Mouse (Mus musculus) fat pad, adult 2 months (tissue): ENCODE data around the gene AL607142.1.

Source experiments
- DNase-seq: peaks from one replicate; pipeline ENCODE4 v3.0.0-alpha.2; 2011; ENCODE audit warnings: low read depth, low spot score; ENCODE audit errors: extremely low read depth

Gene AL607142.1

GRCm38 (mm10) chr4:120056451-120056850, 8.3 kb upstream of the AL607142.1 start:
- no peak for DNase-seq

- no peak for DNase-seq
Observed at GRCm38 (mm10) chr4:120057529-120057928, 7.3 kb upstream of the AL607142.1 start.

- no peak for DNase-seq
Observed at GRCm38 (mm10) chr4:120058157-120058556, 6.6 kb upstream of the AL607142.1 start.

GRCm38 (mm10) chr4:120058794-120059193, 6.0 kb upstream of the AL607142.1 start:
- no peak for DNase-seq

- no peak for DNase-seq
Observed at GRCm38 (mm10) chr4:120061727-120062126, 3.1 kb upstream of the AL607142.1 start.

- DNase-seq, result no peak
Observed at GRCm38 (mm10) chr4:120062198-120062597, 2.6 kb upstream of the AL607142.1 start.

GRCm38 (mm10) chr4:120062754-120063153, 2.0 kb upstream of the AL607142.1 start:
- DNase-seq, result no peak

- peak; percentile 61 for DNase-seq
Observed at GRCm38 (mm10) chr4:120063353-120064124, 1.3 kb upstream of the AL607142.1 start.

GRCm38 (mm10) chr4:120066841-120067591, 2.2 kb downstream of the AL607142.1 start:
- no peak for DNase-seq

GRCm38 (mm10) chr4:120067592-120068235, 2.9 kb downstream of the AL607142.1 start:
- DNase-seq, result peak; percentile 70

- DNase-seq, result no peak
Observed at GRCm38 (mm10) chr4:120068883-120069581, 4.2 kb downstream of the AL607142.1 start.

GRCm38 (mm10) chr4:120069582-120069980, 4.8 kb downstream of the AL607142.1 start:
- no peak for DNase-seq

GRCm38 (mm10) chr4:120071411-120071810, 6.6 kb downstream of the AL607142.1 start:
- DNase-seq, result peak; percentile 61

GRCm38 (mm10) chr4:120071842-120072507, 7.2 kb downstream of the AL607142.1 start:
- peak; percentile 69 for DNase-seq

GRCm38 (mm10) chr4:120074061-120074460, 9.3 kb downstream of the AL607142.1 start:
- no peak for DNase-seq

- DNase-seq, result no peak
Observed at GRCm38 (mm10) chr4:120077322-120077721, 12.5 kb downstream of the AL607142.1 start.

GRCm38 (mm10) chr4:120082527-120082926, 17.7 kb downstream of the AL607142.1 start:
- DNase-seq, result no peak

- no peak for DNase-seq
Observed at GRCm38 (mm10) chr4:120083700-120084099, 18.9 kb downstream of the AL607142.1 start.

GRCm38 (mm10) chr4:120089536-120089935, 24.7 kb downstream of the AL607142.1 start:
- no peak for DNase-seq

- no peak for DNase-seq
Observed at GRCm38 (mm10) chr4:120091997-120092783, 27.4 kb downstream of the AL607142.1 start.
